Mouse (Mus musculus): ENCODE measurements around the gene Slc37a1.

GRCm38 (mm10) chr17:31328466-31328865, 41.9 kb downstream of the Slc37a1 start:
- TF ChIP-seq CTCF (IDR thresholded peaks at IDR 0.05; ENCODE audit: borderline replicate concordance, extremely low read depth, insufficient read depth, insufficient read length) (peak; percentile 41; the same call in 1 of the 2 replicates), POLR2A (IDR thresholded peaks at IDR 0.05; ENCODE audit: borderline replicate concordance, extremely low read depth, insufficient read depth, insufficient read length, poor library complexity, severe bottlenecking) (no peak)

All from brain, embryonic 14.5 days (tissue).